Comparison of ENCODE assay signal across 8 mouse cellular contexts in genomic region chr12:45929760-45930150, GRCm38 (mm10).
DNase-seq lines count a peak whose midpoint lies in the region; ATAC-seq and TF ChIP-seq lines count a peak whose summit lies in the region.

No protein-coding gene starts in this region.

- no peaks in the 10 kb centered on the region for H3K4me1 ChIP-seq in limb, embryonic 14.5 days (ENCODE audit: control insufficient read depth, insufficient read depth, low read length)
- H3K4me1 ChIP-seq in limb, embryonic 10.5 days: no peaks in the 10 kb centered on the region
- H3K4me1 ChIP-seq in forebrain, embryonic 16.5 days (replicated peaks; ENCODE audit: control insufficient read depth, insufficient read depth, low read length): 0 out of 2 replicates have a peak, but pooled peaks cover 3% of the 10 kb centered on the region

- intact Hi-C loops in left cerebral cortex, postnatal 25 days (cut with DNase I): loop anchor here (5.0 to 10.0 kb wide), 6 partner anchors 403 to 1235 kb away; partner anchors contain the start of gene Nova1

- no peak for TF ChIP-seq POLR2A in limb, embryonic 14.5 days (IDR thresholded peaks at IDR 0.05; ENCODE audit: borderline replicate concordance, extremely low read depth, insufficient read depth, insufficient read length)

- no peak overlapping the region for H3K4me2 ChIP-seq in limb, embryonic 14.5 days (replicated peaks; ENCODE audit: low read depth, low read length, severe bottlenecking)
- H3K4me2 ChIP-seq in forebrain, embryonic 16.5 days (ENCODE audit: low read length): no peak overlapping the region

- H3K9me3 ChIP-seq in limb, embryonic 14.5 days (ENCODE audit: control insufficient read depth, low read length): no peaks in the 10 kb centered on the region
- H3K9me3 ChIP-seq in limb, embryonic 10.5 days (replicated peaks): no peaks in the 10 kb centered on the region
- H3K9me3 ChIP-seq in forebrain, embryonic 16.5 days (ENCODE audit: control insufficient read depth, low read length): no peaks in the 10 kb centered on the region

- no peak overlapping the region for H3K4me3 ChIP-seq in limb, embryonic 14.5 days (replicated peaks; ENCODE audit: low read length)
- H3K4me3 ChIP-seq in limb, embryonic 10.5 days: no peak overlapping the region
- H3K4me3 ChIP-seq in forebrain, embryonic 16.5 days (replicated peaks; ENCODE audit: low read length): no peak overlapping the region

- no peak for ATAC-seq in limb, embryonic 14.5 days (ENCODE audit: low FRiP score, low read depth)
- ATAC-seq in forebrain, embryonic 16.5 days: peak; percentile 87

- WGBS in limb, embryonic 14.5 days: 28% methylated on average over 3 of the region's 3 CpGs
- WGBS in limb, embryonic 10.5 days: 50% methylated on average over 3 of the region's 3 CpGs
- WGBS in forebrain, embryonic 16.5 days: 37% methylated on average over 3 of the region's 3 CpGs

- H3K27me3 ChIP-seq in limb, embryonic 14.5 days (ENCODE audit: control insufficient read depth, insufficient read depth, low read length): no peaks in the 10 kb centered on the region
- no peaks in the 10 kb centered on the region for H3K27me3 ChIP-seq in limb, embryonic 10.5 days (ENCODE audit: low read depth, poor library complexity, severe bottlenecking)
- no peaks in the 10 kb centered on the region for H3K27me3 ChIP-seq in forebrain, embryonic 16.5 days (replicated peaks; ENCODE audit: control insufficient read depth, insufficient read depth, low read length)

- H3K27ac ChIP-seq in limb, embryonic 14.5 days (replicated peaks; ENCODE audit: low read depth, low read length): no peak overlapping the region
- H3K27ac ChIP-seq in limb, embryonic 10.5 days: no peak overlapping the region
- no peak overlapping the region for H3K27ac ChIP-seq in forebrain, embryonic 16.5 days (ENCODE audit: low read length)

- H3K36me3 ChIP-seq in limb, embryonic 14.5 days (ENCODE audit: control insufficient read depth, insufficient read depth, low read length): no peaks in the 10 kb centered on the region
- no peaks in the 10 kb centered on the region for H3K36me3 ChIP-seq in limb, embryonic 10.5 days
- H3K36me3 ChIP-seq in forebrain, embryonic 16.5 days (ENCODE audit: control insufficient read depth, insufficient read depth): no peaks in the 10 kb centered on the region

- peak; percentile 15 for DNase-seq in limb, embryonic 14.5 days (ENCODE audit: low spot score)
- no peak for DNase-seq in limb, embryonic 10.5 days (ENCODE audit: low spot score)
- DNase-seq in brain, adult 2 months (ENCODE audit: low read depth, low spot score): peak; percentile 78
- DNase-seq in left cerebral cortex, postnatal 25 days (ENCODE audit: low spot score in 2 of 2): peak; percentile 61 to 79
- DNase-seq in urinary bladder, postnatal 4 days (ENCODE audit: low spot score in 2 of 2): no peak
- no peak for DNase-seq in gastrocnemius, postnatal 25 days
- DNase-seq in c-Kit-positive CD71-positive TER-119-positive erythroid progenitor cells, embryonic 14.5 days (ENCODE audit: low spot score): no peak

- H3K9ac ChIP-seq in limb, embryonic 14.5 days (ENCODE audit: low read depth, low read length, severe bottlenecking): no peak overlapping the region
- H3K9ac ChIP-seq in forebrain, embryonic 16.5 days (replicated peaks; ENCODE audit: low read depth, low read length): no peak overlapping the region

Comparison
In these comparisons a context has a peak if more than half of its experiments do, and no peak if none do; other contexts are left out.
1. DNase-seq: peak in limb, embryonic 14.5 days (single experiment), brain, adult 2 months (single experiment) and left cerebral cortex, postnatal 25 days (2 of 2); none in limb, embryonic 10.5 days (single experiment), urinary bladder, postnatal 4 days (0 of 2), gastrocnemius, postnatal 25 days (single experiment) and c-Kit-positive CD71-positive TER-119-positive erythroid progenitor cells, embryonic 14.5 days (single experiment).